ENCODE assay signal across 8 mouse cellular contexts in the genomic region with DNA sequence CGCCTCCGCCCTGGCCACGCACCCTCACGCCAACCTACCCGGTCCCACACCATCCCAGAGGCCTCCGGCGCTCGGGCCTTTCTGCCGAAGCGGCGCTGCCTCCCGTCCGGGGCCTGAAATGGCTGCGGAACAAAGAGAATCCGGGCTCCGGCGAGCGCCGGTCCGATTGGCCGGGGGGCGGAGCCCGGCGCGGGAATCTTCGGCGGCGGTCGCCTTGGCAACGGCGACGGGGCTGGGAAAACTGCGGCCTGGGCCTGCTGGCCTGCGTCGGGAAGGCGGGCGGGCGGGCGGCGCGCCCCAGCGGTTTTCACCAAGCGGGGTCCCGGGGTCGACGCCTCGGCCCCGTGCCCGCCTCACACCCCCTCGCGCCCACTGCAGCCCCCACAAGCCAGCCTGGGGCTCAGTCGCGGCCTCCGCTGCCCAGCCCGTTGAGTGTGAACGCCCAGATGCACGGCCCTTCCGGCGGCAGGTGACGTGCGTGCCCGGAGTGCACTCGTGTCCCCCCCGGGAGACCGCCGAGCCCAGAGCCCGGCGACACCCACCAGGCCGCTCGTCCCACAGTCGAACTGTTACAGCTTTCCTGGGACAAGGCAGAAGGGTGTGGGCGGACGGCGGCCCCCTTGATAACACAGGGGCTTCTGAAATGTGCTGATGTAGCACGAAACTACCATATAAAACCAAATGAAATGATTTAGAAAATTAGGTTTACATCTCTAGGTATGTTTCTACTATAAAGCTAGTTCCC. TPM values are rescaled to one million over a fixed set of nuclear protein-coding genes. Genes with fewer than 3 reads are reported as not detected.
A peak's percentile ranks its signal among the peaks of the same experiment; 100 is the strongest.
DNase-seq lines count a peak whose midpoint lies in the region; ATAC-seq and TF ChIP-seq lines count a peak whose summit lies in the region.

A gene (minus strand): TSS at position 172 of the 745 bp plus-strand sequence.

- TF ChIP-seq CTCF in E14TG2a.4 (conservative IDR thresholded peaks at IDR 0.05; ENCODE audit: low read length): no peak

- H3K27me3 ChIP-seq in E14TG2a.4 (ENCODE audit: insufficient read depth, low read length): no peaks in the 10 kb centered on the region
- no peaks in the 10 kb centered on the region for H3K27me3 ChIP-seq in forebrain, embryonic 13.5 days
- H3K27me3 ChIP-seq in neural tube, embryonic 15.5 days (replicated peaks): no peaks in the 10 kb centered on the region

- WGBS in forebrain, embryonic 13.5 days: under 1% methylated on average over 74 of the region's 75 CpGs
- WGBS in neural tube, embryonic 15.5 days: under 1% methylated on average over 55 of the region's 75 CpGs

- peaks cover 46% of the 10 kb centered on the region for H3K4me1 ChIP-seq in E14TG2a.4 (replicated peaks; ENCODE audit: low read depth, low read length)
- H3K4me1 ChIP-seq in forebrain, embryonic 13.5 days: peaks cover 23% of the 10 kb centered on the region
- H3K4me1 ChIP-seq in neural tube, embryonic 15.5 days: peaks cover 32% of the 10 kb centered on the region

- H3K36me3 ChIP-seq in E14TG2a.4 (ENCODE audit: insufficient read depth, low read length): peaks cover 15% of the 10 kb centered on the region
- peaks cover 16% of the 10 kb centered on the region for H3K36me3 ChIP-seq in forebrain, embryonic 13.5 days (ENCODE audit: poor library complexity, severe bottlenecking)
- H3K36me3 ChIP-seq in neural tube, embryonic 15.5 days: no peaks in the 10 kb centered on the region

- H3K9ac ChIP-seq in forebrain, embryonic 13.5 days: peak within 1 kb of the TSS; percentile 100
- H3K9ac ChIP-seq in neural tube, embryonic 15.5 days (replicated peaks): peak within 1 kb of the TSS; percentile 100

- peak within 1 kb of the TSS; percentile 98 for H3K27ac ChIP-seq in forebrain, embryonic 13.5 days
- peak within 1 kb of the TSS; percentile 99 for H3K27ac ChIP-seq in neural tube, embryonic 15.5 days (replicated peaks)

- ATAC-seq in forebrain, embryonic 13.5 days: peak; percentile 95
- ATAC-seq in neural tube, embryonic 15.5 days (ENCODE audit: low FRiP score): peak; percentile 96

- peak; percentile 77 for DNase-seq in c-Kit-positive CD71-positive TER-119-positive erythroid progenitor cells, embryonic 14.5 days (ENCODE audit: low spot score)
- DNase-seq in heart, postnatal 10 days: peak; percentile 94 to 96
- peak; percentile 90 for DNase-seq in layer of hippocampus, adult 11-12 months (ENCODE audit: low spot score)
- DNase-seq in lung, adult 18-20 months: peak; percentile 91 to 93
- DNase-seq in testis, postnatal 14 days (ENCODE audit: low spot score): peak; percentile 93

- H3K9me3 ChIP-seq in E14TG2a.4 (ENCODE audit: low read length): no peaks in the 10 kb centered on the region
- H3K9me3 ChIP-seq in forebrain, embryonic 13.5 days (replicated peaks): 0 out of 2 replicates have a peak, but pooled peaks cover 5% of the 10 kb centered on the region
- no peaks in the 10 kb centered on the region for H3K9me3 ChIP-seq in neural tube, embryonic 15.5 days (replicated peaks)

- peak within 1 kb of the TSS; percentile 90 for H3K4me3 ChIP-seq in E14TG2a.4 (replicated peaks; ENCODE audit: low read length)
- H3K4me3 ChIP-seq in forebrain, embryonic 13.5 days: peak within 1 kb of the TSS; percentile 98
- peak within 1 kb of the TSS; percentile 96 for H3K4me3 ChIP-seq in neural tube, embryonic 15.5 days (replicated peaks)

- intact Hi-C loops in heart, postnatal 10 days (cut with DNase I): loop anchor here (5.0 kb wide), 1 partner anchor 166 kb away; no protein-coding TSS in a partner anchor

- H3K4me2 ChIP-seq in forebrain, embryonic 13.5 days: peak within 1 kb of the TSS; percentile 86
- H3K4me2 ChIP-seq in neural tube, embryonic 15.5 days: peak within 1 kb of the TSS; percentile 75

RNA-seq across cellular contexts. Expression of the gene that starts here (rescaled TPM):
- 62.6 and 74.6 TPM in 2 replicates for polyA plus RNA-seq in forebrain, embryonic 13.5 days (2015; fragmentation: Nextera tagmentation; extraction: Ambion mirVana)
- total RNA-seq in heart, postnatal 10 days (2021): 10 to 100 TPM; 87.6 to 90.6 TPM
- 41.1 and 46.6 TPM in 2 replicates for polyA plus RNA-seq in neural tube, embryonic 15.5 days (2015; fragmentation: Nextera tagmentation; extraction: Ambion mirVana)

Comparison
In these comparisons a context has a peak if more than half of its experiments do, and no peak if none do; other contexts are left out.
1. Peak in every context shown above with its lines: DNase-seq, ATAC-seq, H3K4me3 ChIP-seq and H3K27ac ChIP-seq.